Mouse (Mus musculus) olfactory bulb, adult 2 months (tissue): Measurements from ENCODE around the gene Ankrd44. TPM values are rescaled to one million over a fixed set of nuclear protein-coding genes. Genes with fewer than 3 reads are reported as not detected.

Source experiments
- H3K27ac ChIP-seq: fragments of 200-500 bp; 2 replicates; pipeline ENCODE4 v1.5.1; 2012; ENCODE audit warnings: low read depth, low read length; ENCODE audit not compliant: insufficient read depth
- H3K4me1 ChIP-seq: fragments of 200-500 bp; 2 replicates; pipeline ENCODE4 v1.6.1; 2012; ENCODE audit warnings: low read length; ENCODE audit not compliant: control insufficient read depth, insufficient read depth
- H3K4me3 ChIP-seq: fragments of 200-500 bp; 2 replicates; pipeline ENCODE4 v1.5.1; 2012; ENCODE audit warnings: mild to moderate bottlenecking, low read depth, low read length, moderate library complexity; ENCODE audit not compliant: insufficient read depth
- CTCF ChIP-seq: fragments of 200-500 bp; IDR thresholded peaks from 2 replicates; pipeline ENCODE4 v1.5.1; 2012; ENCODE audit warnings: low read depth, mild to moderate bottlenecking, low read length, moderate library complexity; ENCODE audit not compliant: insufficient read depth
- POLR2A ChIP-seq: fragments of 200-500 bp; IDR thresholded peaks from 2 replicates; pipeline ENCODE4 v1.6.1; 2012; ENCODE audit warnings: mild to moderate bottlenecking, low read depth, low read length, moderate library complexity; ENCODE audit not compliant: insufficient read depth
- WGBS: fragments of 180-500 bp; shearing (Covaris S2); methylation state at CpG from one replicate; pipeline ENCODE4 v1.1.7; 2018; 5-methylcytosine and 5-hydroxymethylcytosine counted together
- polyA plus RNA-seq: library from polyadenylated mRNA; stranded (reverse); fragments of >200 nt; gene quantifications from 2 replicates; pipeline ENCODE4 v1.2.4, GENCODE M21; 2012; ENCODE audit warnings: low replicate concordance; ENCODE audit not compliant: missing spikeins, insufficient read depth, insufficient read length

Gene Ankrd44
- polyA plus RNA-seq, 1 experiment, result not detected

DNA sequence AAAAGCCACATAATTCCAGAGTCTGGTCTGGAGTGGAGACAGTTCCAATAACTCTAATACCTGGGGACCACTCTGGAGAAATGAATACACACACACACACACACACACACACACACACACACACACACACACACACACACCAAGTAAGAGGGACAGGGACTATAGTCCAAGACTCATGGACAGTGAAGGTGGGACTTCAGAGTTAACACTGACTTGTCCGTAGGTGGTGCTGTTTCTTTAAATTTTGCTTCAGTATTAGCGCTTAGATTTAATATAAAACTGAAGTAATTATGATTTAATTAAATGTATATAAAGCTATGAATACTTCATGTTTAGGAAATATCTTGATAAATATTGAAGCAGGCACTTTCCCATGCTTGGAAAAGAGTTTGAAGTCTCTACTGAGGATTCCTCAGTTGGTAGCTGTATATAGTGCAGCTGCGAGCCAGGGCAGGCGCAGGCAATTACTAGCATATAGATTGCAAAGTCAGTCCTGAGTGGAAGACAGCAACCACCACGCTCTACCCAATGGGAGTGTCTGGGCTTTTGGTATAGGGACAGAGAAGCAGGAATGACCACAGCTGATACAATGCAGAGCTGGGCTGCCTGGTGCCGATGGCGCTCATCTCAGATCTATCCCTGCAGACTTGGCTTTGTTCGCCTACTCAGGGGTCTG lies 170.4 kb downstream of the Ankrd44 start:
- Histone ChIP-seq H3K4me1 (no peaks in the 10 kb centered on the region), H3K27ac (no peak overlapping the region), H3K4me3 (no peak overlapping the region)
- 81% methylated on average over 8 of the region's 8 CpGs for WGBS
- TF ChIP-seq CTCF (no peak), POLR2A (no peak)

DNA sequence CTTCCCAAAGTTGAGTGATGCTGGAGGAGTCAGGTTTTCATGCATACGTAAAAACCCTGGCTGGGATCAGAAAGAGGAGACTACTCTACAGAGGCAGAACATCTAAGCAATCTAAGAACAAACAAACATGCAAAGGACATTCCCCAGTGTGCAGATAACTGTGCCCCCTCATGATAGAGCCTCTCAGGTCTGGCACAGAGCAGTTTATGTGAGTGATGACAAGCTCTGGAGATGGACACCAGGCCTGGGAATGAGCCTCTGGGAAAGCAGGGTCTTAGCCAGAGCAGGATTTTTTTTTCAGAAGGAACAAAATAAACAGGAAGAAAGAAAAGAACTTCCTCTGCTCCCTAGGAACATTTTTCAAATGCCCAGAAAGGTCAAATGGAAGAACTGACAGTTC lies 176.2 kb downstream of the Ankrd44 start:
- Histone ChIP-seq H3K4me1 (0 out of 2 replicates have a peak, but pooled peaks cover 2% of the 10 kb centered on the region), H3K4me3 (no peak overlapping the region), H3K27ac (no peak overlapping the region)
- 95% methylated on average over 1 of the region's 1 CpGs for WGBS
- TF ChIP-seq POLR2A (no peak), CTCF (no peak)

DNA sequence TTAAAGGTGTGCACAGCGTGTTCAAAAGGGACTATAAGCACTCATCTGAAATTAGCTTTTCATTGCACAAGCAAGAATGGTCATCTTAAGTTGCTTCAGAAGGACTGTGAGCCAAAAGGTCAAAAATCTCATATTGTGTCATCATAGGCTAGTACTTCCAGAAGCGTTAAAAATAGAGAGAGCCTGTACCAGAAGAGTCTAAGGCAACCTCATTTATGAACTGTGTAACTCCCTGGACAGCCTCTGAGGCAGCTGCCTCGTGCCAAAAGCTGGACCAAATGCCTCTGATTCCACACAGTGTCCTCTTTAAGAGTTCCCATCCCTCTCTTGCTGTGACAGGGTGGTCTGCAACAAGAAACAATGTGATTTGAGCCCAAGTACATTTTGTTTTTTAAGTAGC lies 176.7 kb downstream of the Ankrd44 start:
- 80% methylated on average over 3 of the region's 3 CpGs for WGBS
- no peak overlapping the region for H3K27ac ChIP-seq
- TF ChIP-seq CTCF (no peak), POLR2A (no peak)
- 0 out of 2 replicates have a peak, but pooled peaks cover 2% of the 10 kb centered on the region for H3K4me1 ChIP-seq
- no peak overlapping the region for H3K4me3 ChIP-seq

DNA sequence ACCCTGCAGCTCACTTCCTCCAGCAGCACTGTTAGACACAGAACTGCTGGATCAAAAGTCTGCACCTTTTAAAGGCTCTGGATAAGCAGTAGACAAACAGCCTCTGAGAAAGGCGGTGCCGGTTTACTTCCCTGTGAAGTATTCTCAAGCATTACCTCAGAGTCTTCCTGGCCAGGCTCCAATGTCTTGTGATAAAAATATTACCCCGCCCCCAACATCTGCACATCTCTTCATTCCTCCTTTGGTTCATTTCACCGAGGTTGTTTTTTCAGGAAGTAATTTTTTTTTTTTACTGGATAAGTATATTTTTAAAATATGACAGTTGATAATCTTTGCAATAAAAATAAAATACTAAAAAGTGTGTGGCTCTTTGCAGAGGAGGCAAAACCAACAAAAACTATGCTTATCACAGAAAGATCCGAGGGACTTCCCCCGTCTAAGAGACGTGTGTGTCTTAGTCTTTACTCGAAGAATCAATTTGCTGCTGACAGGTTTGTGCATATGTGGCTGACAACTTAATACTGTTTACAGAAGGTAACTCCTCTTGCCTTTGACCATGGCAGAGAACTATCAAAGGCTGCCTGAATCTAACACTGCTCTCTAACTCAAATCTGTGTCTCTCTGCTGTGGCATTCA lies 178.3 kb downstream of the Ankrd44 start:
- Histone ChIP-seq H3K4me1 (peaks cover 5% of the 10 kb centered on the region), H3K27ac (no peak overlapping the region), H3K4me3 (no peak overlapping the region)
- TF ChIP-seq POLR2A (no peak), CTCF (no peak)
- 62% methylated on average over 8 of the region's 8 CpGs for WGBS

DNA sequence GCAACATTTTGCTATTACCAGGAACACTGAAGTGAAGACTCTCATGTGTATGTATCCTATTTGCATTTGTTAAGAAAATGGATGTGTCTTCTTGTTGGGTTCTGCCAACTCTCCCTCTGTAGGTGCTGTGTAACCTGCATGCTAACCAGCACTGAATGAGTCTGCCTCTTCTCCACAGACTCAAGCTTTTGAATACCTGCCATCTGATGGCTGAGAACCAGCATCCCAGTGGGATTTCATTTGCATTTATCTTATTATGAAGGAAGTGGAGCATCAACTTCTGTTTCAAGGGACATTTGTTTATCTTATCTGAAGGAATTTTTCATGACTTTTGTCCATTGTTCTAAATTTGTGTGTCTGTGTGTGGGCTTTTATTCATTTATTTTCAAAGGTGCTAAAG lies 180.5 kb downstream of the Ankrd44 start:
- TF ChIP-seq POLR2A (no peak), CTCF (no peak)
- H3K4me3 ChIP-seq, result no peak overlapping the region

DNA sequence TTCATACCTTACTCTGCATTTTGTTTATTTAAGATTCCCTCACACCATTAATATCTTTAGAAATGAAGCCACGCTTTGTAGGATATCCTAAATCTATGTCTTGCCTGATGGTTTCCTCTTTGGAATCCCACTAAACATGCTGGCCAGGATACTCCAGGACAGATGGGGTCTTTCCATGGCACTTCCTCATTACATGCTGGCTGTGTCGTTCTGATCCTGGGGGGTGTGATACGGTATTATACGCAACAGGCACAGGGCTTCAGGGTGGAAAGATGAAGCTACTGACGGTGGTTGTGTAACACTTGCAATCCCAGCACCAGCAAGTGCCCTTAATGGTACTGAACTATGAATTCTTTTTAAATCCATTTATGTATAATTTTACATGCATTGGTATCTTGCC lies 182.0 kb downstream of the Ankrd44 start:
- WGBS, result 91% methylated on average over 5 of the region's 5 CpGs
- H3K4me3 ChIP-seq, result no peak overlapping the region
- no peak for TF ChIP-seq POLR2A
- no peak for TF ChIP-seq CTCF

More for the DNA sequence above, 180.5 kb downstream of the Ankrd44 start:
- Histone ChIP-seq H3K27ac (no peak overlapping the region), H3K4me1 (peaks cover 5% of the 10 kb centered on the region)

DNA sequence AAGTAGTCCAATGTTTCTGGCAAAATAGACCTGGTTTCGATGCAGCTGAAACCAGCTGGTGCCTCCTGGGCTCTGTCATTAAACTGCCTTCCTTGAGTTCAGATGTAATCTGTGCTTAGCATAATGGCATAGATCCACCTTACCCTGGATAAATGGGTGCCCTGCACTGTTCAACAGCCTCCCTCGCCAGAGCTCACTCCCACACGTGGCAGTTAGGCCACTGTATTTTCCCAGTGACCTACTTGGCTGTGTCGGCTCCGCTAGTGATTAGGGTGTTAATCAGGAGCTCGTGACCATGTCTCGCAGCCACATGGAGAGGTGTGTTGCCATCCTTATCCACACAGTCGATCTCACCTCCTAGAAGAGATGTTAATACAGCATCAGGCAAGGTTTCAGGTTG lies 183.1 kb downstream of the Ankrd44 start:
- Histone ChIP-seq H3K4me3 (no peak overlapping the region), H3K4me1 (peaks cover 3% of the 10 kb centered on the region), H3K27ac (no peak overlapping the region)
- TF ChIP-seq POLR2A, result no peak
- no peak for TF ChIP-seq CTCF
- WGBS, result 68% methylated on average over 8 of the region's 8 CpGs

More for the DNA sequence above, 182.0 kb downstream of the Ankrd44 start:
- Histone ChIP-seq H3K4me1 (peaks cover 5% of the 10 kb centered on the region), H3K27ac (no peak overlapping the region)

DNA sequence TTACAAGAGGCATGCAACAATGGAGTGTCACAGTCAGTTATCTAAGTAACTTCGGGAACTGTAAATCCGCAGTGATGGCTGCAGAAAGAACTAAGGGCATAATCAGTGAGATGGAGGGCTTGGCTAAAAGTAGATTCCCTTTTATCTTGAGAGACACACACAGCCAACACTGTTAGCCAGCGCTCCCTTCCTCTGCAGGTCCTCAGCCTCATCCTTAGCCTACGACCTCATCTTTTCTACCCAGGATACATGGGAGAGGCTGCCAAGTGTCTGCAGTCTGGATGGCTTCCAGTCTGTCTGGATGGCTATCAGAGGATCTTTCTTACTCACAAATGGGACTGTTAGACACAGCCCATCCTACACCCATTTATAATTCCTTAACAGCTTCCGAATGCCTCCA lies 185.3 kb downstream of the Ankrd44 start:
- Histone ChIP-seq H3K27ac (no peak overlapping the region), H3K4me1 (peaks cover 3% of the 10 kb centered on the region), H3K4me3 (no peak overlapping the region)
- 80% methylated on average over 5 of the region's 5 CpGs for WGBS
- TF ChIP-seq POLR2A (no peak), CTCF (no peak)

DNA sequence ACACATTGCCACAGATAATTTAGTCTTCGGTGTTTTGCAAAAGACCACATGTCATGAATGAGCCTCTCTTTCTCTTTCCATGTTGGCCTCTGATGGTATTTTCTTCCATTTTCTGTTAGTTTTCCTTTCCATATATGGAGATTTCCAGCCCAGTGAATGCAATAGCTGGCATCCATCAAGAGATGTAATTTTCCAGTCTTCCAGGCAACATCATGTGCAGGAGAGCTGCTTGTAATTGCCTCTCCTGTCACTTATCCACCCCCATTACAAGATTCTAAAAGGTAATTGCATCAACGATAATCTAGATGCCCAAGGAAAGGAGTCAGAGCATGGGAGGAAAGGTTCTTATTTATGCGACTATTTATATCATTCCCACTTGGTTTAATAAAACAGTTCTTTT lies 188.7 kb downstream of the Ankrd44 start:
- Histone ChIP-seq H3K27ac (no peak overlapping the region), H3K4me1 (no peaks in the 10 kb centered on the region), H3K4me3 (no peak overlapping the region)
- WGBS, result 68% methylated on average over 3 of the region's 3 CpGs
- no peak for TF ChIP-seq CTCF
- no peak for TF ChIP-seq POLR2A
